Mouse (Mus musculus) CH12.LX (cell line): ENCODE data around the gene 2210408I21Rik. TPM values are rescaled to one million over a fixed set of nuclear protein-coding genes. Genes with fewer than 3 reads are reported as not detected.
A peak's percentile ranks its signal among the peaks of the same experiment; 100 is the strongest.

Source experiments
- DNase-seq: peaks from one replicate; pipeline ENCODE4 v3.0.0-alpha.2; 2013; ENCODE audit errors: extremely low read depth
- H3K27ac ChIP-seq: 2 replicates; pipeline ENCODE4 v1.5.1; 2012; ENCODE audit warnings: low read depth, mild to moderate bottlenecking, control low read depth, moderate library complexity; ENCODE audit not compliant: insufficient read depth
- H3K27me3 ChIP-seq: replicated peaks from 2 replicates; pipeline ENCODE3; 2012; ENCODE audit warnings: inconsistent platforms
- H3K36me3 ChIP-seq, 2 experiments: replicated peaks in 1 of 2; 2 replicates each; pipeline versions ENCODE3 to v1.6.1; 2012; ENCODE audit warnings: inconsistent platforms in 1 of 2, low read length in 1 of 2, mild to moderate bottlenecking in 1 of 2, mixed read lengths in 1 of 2, moderate library complexity in 1 of 2; ENCODE audit not compliant: control insufficient read depth in 1 of 2, insufficient read depth in 1 of 2
- H3K4me1 ChIP-seq, 2 experiments: 2 replicates each; pipeline ENCODE4 v1.6.1; 2012; ENCODE audit warnings: inconsistent platforms in 1 of 2, moderate library complexity in 1 of 2; ENCODE audit not compliant: insufficient read depth in 2 of 2, control insufficient read depth in 1 of 2
- H3K4me2 ChIP-seq: 2 replicates; pipeline ENCODE4 v1.6.1; 2012; ENCODE audit warnings: low read depth, mild to moderate bottlenecking, control low read depth; ENCODE audit not compliant: poor library complexity, insufficient read depth, severe bottlenecking
- H3K4me3 ChIP-seq, 3 experiments: fragments of 150-350 bp in 1 of 3; sonication (generic) in 1 of 3; replicated peaks in 1 of 3; 2 replicates each; pipeline versions ENCODE3 to v1.5.1; 2011 to 2012; ENCODE audit warnings: low read depth in 2 of 3, low read length in 2 of 3, mild to moderate bottlenecking in 2 of 3, moderate library complexity in 2 of 3, control low read depth in 1 of 3, improper control_type of control experiment in 1 of 3, inconsistent platforms in 1 of 3, mixed read lengths in 1 of 3; ENCODE audit not compliant: poor library complexity in 1 of 3
- H3K79me2 ChIP-seq: replicated peaks from 2 replicates; pipeline ENCODE4 v1.6.1; 2012; ENCODE audit warnings: mild to moderate bottlenecking, moderate library complexity; ENCODE audit not compliant: control insufficient read depth, poor library complexity, insufficient read depth, severe bottlenecking; ENCODE audit errors: extremely low read depth
- H3K9ac ChIP-seq: 2 replicates; pipeline ENCODE4 v1.6.1; 2012; ENCODE audit warnings: low read depth, mild to moderate bottlenecking, control low read depth, moderate library complexity; ENCODE audit not compliant: insufficient read depth
- H3K9me3 ChIP-seq: replicated peaks from 2 replicates; pipeline ENCODE3; 2012; ENCODE audit warnings: low read length, inconsistent platforms, mixed read lengths
- BHLHE40 ChIP-seq: IDR thresholded peaks from 2 replicates; pipeline ENCODE4 v1.6.1; 2011; ENCODE audit warnings: mild to moderate bottlenecking, low read depth, low read length, improper control_type of control experiment
- CHD1 ChIP-seq: IDR thresholded peaks from 2 replicates; pipeline ENCODE4 v1.6.1; 2012; ENCODE audit warnings: low read depth, low read length, improper control_type of control experiment, inconsistent platforms
- CTCF ChIP-seq, 2 experiments: IDR thresholded peaks in 1 of 2; conservative IDR thresholded peaks in 1 of 2; 2 replicates each; pipeline ENCODE4 v1.5.1; 2011 to 2012; ENCODE audit warnings: low read depth in 2 of 2, low read length in 2 of 2, improper control_type of control experiment in 1 of 2, inconsistent platforms in 1 of 2, mild to moderate bottlenecking in 1 of 2, moderate library complexity in 1 of 2
- E2F4 ChIP-seq: IDR thresholded peaks from 2 replicates; pipeline ENCODE4 v1.6.1; 2011; ENCODE audit warnings: low read depth, low read length, improper control_type of control experiment; ENCODE audit not compliant: insufficient replicate concordance
- EP300 ChIP-seq: IDR thresholded peaks from 2 replicates; pipeline ENCODE4 v1.6.1; 2011; ENCODE audit warnings: low read length, improper control_type of control experiment
- ETS1 ChIP-seq: conservative IDR thresholded peaks from 2 replicates; pipeline ENCODE4 v1.6.1; 2012; ENCODE audit warnings: low read depth, mild to moderate bottlenecking, inconsistent platforms, low read length, improper control_type of control experiment, moderate library complexity
- GABPA ChIP-seq: IDR thresholded peaks from 2 replicates; pipeline ENCODE4 v1.6.1; 2012; ENCODE audit warnings: low read depth, low read length, improper control_type of control experiment, inconsistent platforms; ENCODE audit not compliant: insufficient replicate concordance
- MAX ChIP-seq: IDR thresholded peaks from 2 replicates; pipeline ENCODE4 v1.6.1; 2011; ENCODE audit warnings: low read length, improper control_type of control experiment
- MEF2A ChIP-seq: IDR thresholded peaks from 2 replicates; pipeline ENCODE4 v1.6.1; 2014; ENCODE audit warnings: low read depth, mild to moderate bottlenecking, inconsistent platforms, low read length, improper control_type of control experiment, borderline replicate concordance
- MXI1 ChIP-seq: IDR thresholded peaks from 2 replicates; pipeline ENCODE4 v1.6.1; 2011; ENCODE audit warnings: mild to moderate bottlenecking, low read depth, low read length, improper control_type of control experiment
- MYC ChIP-seq: IDR thresholded peaks from 2 replicates; pipeline ENCODE4 v1.6.1; 2011; ENCODE audit warnings: low read depth, mild to moderate bottlenecking, improper control_type of control experiment, low read length
- NELFE ChIP-seq: IDR thresholded peaks from 2 replicates; pipeline ENCODE4 v1.6.1; 2011; ENCODE audit warnings: low read depth, low read length, improper control_type of control experiment
- POLR2A ChIP-seq: IDR thresholded peaks from 2 replicates; pipeline ENCODE4 v1.6.1; 2011; ENCODE audit warnings: low read depth, mild to moderate bottlenecking, improper control_type of control experiment, low read length
- RCOR1 ChIP-seq: conservative IDR thresholded peaks from 2 replicates; pipeline ENCODE4 v1.6.1; 2012; ENCODE audit warnings: low read depth, mild to moderate bottlenecking, inconsistent platforms, low read length, improper control_type of control experiment
- SMC3 ChIP-seq: IDR thresholded peaks from 2 replicates; pipeline ENCODE4 v1.6.1; 2011; ENCODE audit warnings: low read depth, low read length, improper control_type of control experiment
- TCF12 ChIP-seq: IDR thresholded peaks from 2 replicates; pipeline ENCODE4 v1.6.1; 2014; ENCODE audit warnings: low read depth, mild to moderate bottlenecking, inconsistent platforms, low read length, improper control_type of control experiment
- USF1 ChIP-seq: IDR thresholded peaks from 2 replicates; pipeline ENCODE4 v1.6.1; 2014; ENCODE audit warnings: low read depth, mild to moderate bottlenecking, inconsistent platforms, low read length, improper control_type of control experiment
- USF2 ChIP-seq: conservative IDR thresholded peaks from 2 replicates; pipeline ENCODE4 v1.6.1; 2011; ENCODE audit warnings: low read depth, low read length, improper control_type of control experiment
- ZC3H11A ChIP-seq: IDR thresholded peaks from 2 replicates; pipeline ENCODE4 v1.6.1; 2012; ENCODE audit warnings: low read depth, mild to moderate bottlenecking, inconsistent platforms, low read length, improper control_type of control experiment
- dilution Hi-C: fragments of 300-500 bp; cut with MboI; formaldehyde crosslinking; loops from 2 replicates; pipeline ENCODE4 v1.14.3; 2020; ENCODE audit warnings: low sequenced_read_pairs; ENCODE audit not compliant: extremely low pct_unique_long_range_greater_than_20kb, extremely low pct_ligation_motif_present
- in situ Hi-C: fragments of 300-500 bp; cut with MboI; formaldehyde crosslinking; loops from 3 replicates; pipeline ENCODE4 v1.14.3; 2019; ENCODE audit warnings: low sequenced_read_pairs, low pct_ligation_motif_present, low pct_unique_long_range_greater_than_20kb, mixed read lengths
- polyA plus RNA-seq: library from polyadenylated mRNA; unstranded; fragments of >175 nt; gene quantifications from 2 replicates; pipeline ENCODE4 v1.2.1, GENCODE M21; 2012; ENCODE audit warnings: low read depth; ENCODE audit not compliant: insufficient read length
- total RNA-seq, 2 experiments: library from RNA; depleted of rRNA; stranded (reverse); fragments of 300-350 nt in 1 of 2; fragments of >200 nt in 1 of 2; gene quantifications; 2 replicates each; pipeline ENCODE4 v1.2.3; 2012 to 2014

Gene 2210408I21Rik
- total and polyA plus RNA-seq, 3 experiments = 5.6 to 14.7 (median 7.7) TPM

DNA sequence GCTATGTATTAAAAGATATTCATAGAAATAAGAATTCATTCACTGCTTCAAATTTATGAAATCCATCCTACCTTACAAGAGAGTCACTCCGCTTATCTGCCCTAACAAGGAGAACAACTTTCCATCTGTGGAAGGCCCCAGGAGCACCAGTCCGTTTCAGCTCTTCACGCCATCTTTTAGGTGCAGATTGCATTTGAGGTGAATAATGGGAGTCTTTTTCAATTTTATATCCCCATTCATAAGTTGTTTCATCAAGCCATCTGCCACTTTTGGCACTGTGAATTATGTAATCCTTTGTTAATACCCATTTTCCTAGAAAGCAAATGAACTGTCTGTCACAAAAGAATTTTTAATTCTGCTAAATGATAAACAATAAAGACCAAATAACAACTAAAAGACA lies 10.2 kb upstream of the 2210408I21Rik start:
- peaks cover 11% of the 10 kb centered on the region for H3K79me2 ChIP-seq
- DNase-seq = no peak
- H3K9ac ChIP-seq = no peak overlapping the region
- no peak overlapping the region for H3K4me3 ChIP-seq
- dilution Hi-C loops = no loop called here
- no peaks in the 10 kb centered on the region for H3K9me3 ChIP-seq
- no peak overlapping the region for H3K4me2 ChIP-seq
- H3K27ac ChIP-seq = no peak overlapping the region
- TF ChIP-seq POLR2A = no peak
- TF ChIP-seq GABPA = no peak
- no peak for TF ChIP-seq NELFE
- no peak for TF ChIP-seq MEF2A
- no peak for TF ChIP-seq ETS1
- TF ChIP-seq, all 38 proteins: peak for 0
- H3K27me3 ChIP-seq = no peaks in the 10 kb centered on the region
- peaks cover 0 to 14% of the 10 kb centered on the region in 2 experiments; a peak in 2 of 4 replicates for H3K4me1 ChIP-seq
- in situ Hi-C loops = no loop called here
- H3K36me3 ChIP-seq = peaks cover 2 to 26% of the 10 kb centered on the region in 2 experiments

DNA sequence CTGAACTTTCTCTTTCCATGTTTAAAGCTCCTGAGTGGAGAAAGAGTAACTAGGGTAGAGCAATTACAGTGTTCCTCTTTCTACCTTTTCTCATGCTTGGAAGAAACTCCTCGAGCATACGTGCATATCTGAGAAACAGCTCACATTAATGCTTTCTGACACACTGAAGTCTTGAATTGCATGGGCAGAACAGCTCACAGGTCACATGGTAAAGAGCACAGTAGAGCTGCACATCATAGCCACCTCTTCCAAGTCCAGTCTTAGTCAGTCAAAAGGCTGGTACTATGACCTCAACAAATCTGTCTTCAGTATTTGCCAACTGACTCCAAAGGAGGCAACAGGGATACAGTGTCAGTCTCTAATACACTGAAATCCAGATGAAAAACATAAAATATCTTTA lies 7.1 kb upstream of the 2210408I21Rik start:
- Histone ChIP-seq H3K27ac (peak overlapping the region; percentile 60), H3K4me1 (peaks cover 0 to 31% of the 10 kb centered on the region in 2 experiments; a peak in 2 of 4 replicates)
- DNase-seq = peak; percentile 42
- in situ Hi-C loops = no loop called here
- TF ChIP-seq USF2 (0 out of 2 replicates have a peak, but pooled peaks have one; percentile 11), CHD1 (no peak), MXI1 (peak; percentile 47; the same call in 1 of the 2 replicates), BHLHE40 (no peak), EP300 (0 out of 2 replicates have a peak, but pooled peaks have one; percentile 15), RCOR1 (no peak), ZC3H11A (no peak), CTCF (conservative IDR thresholded peaks at IDR 0.05 in 1 of 2, IDR thresholded peaks at IDR 0.05 in 1 of 2; ENCODE audit: low read depth in 2 of 2, low read length in 2 of 2) (no peak), GABPA (no peak), MAX (0 out of 2 replicates have a peak, but pooled peaks have one; percentile 39), USF1 (peak; percentile 13; the same call in 1 of the 2 replicates), TCF12 (no peak), E2F4 (no peak), SMC3 (no peak), ETS1 (no peak), MYC (0 out of 2 replicates have a peak, but pooled peaks have one; percentile 18)
- TF ChIP-seq, all 38 proteins: peak for 6
- peak overlapping the region in 1 of 3 experiments; percentile 27 for H3K4me3 ChIP-seq
- H3K4me2 ChIP-seq = peak overlapping the region; percentile 84
- 0 out of 2 replicates have a peak overlapping the region, but pooled peaks have one; percentile 44 for H3K9ac ChIP-seq
- no peaks in the 10 kb centered on the region for H3K9me3 ChIP-seq
- H3K36me3 ChIP-seq = peaks cover 2 to 16% of the 10 kb centered on the region in 2 experiments
- peaks cover 22% of the 10 kb centered on the region for H3K79me2 ChIP-seq
- dilution Hi-C loops = no loop called here
- no peaks in the 10 kb centered on the region for H3K27me3 ChIP-seq
